Comparison of ENCODE assay signal across 9 mouse cellular contexts in the genomic region with DNA sequence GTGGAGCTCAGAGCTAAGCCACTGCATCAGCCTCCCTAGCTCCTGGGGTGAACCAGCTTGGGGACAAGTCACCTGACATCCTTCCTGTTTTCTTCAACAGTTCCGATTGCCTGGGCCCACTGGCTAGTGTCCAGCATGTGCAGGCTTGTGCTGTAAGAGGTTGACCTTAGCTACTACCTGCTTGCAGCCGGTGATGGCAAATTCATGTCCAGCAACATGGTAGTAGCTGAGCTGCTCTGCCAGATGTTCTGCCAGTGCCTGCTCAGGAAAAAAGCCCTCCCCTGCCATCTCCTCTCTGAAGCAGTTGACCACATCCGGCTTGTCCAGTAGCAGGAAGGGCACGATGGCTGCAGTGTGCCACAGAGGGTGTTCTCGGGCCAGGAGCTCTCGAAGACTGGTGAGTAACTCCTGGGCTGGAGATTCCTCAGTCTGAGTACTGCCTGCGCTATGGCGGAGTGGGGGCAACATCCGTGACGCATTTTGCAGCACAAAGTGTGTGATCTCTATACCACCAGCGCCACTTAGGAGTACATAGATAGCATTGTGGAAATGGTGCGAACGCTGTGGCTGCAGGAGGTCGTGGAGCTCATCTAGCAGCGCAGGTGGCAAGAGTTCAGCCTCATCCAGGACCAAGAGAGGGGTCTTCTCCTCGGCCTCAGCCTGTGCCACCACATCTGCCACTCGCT. TPM values are rescaled to one million over a fixed set of nuclear protein-coding genes. Genes with fewer than 3 reads are reported as not detected.
DNase-seq lines count a peak whose midpoint lies in the region; ATAC-seq lines count a peak whose summit lies in the region.
"Had no signal": no experiment of that assay in that cellular context is flagged by ENCODE, and none has a peak within 500 bp of the region (broad histone marks: within the 10 kb centered on the region; RNA-seq: fewer than 3 reads in every experiment).

No protein-coding gene starts in this region.

- H3K36me3 ChIP-seq in midbrain, embryonic 11.5 days (ENCODE audit: control insufficient read depth, insufficient read depth, low read length) = no peaks in the 10 kb centered on the region; the same call in 1 of the 2 replicates
- H3K36me3 ChIP-seq in midbrain, embryonic 16.5 days (ENCODE audit: control insufficient read depth, insufficient read depth, low read length) = 0 out of 2 replicates have a peak, but pooled peaks cover under 1% of the 10 kb centered on the region
- peaks cover 10% of the 10 kb centered on the region for H3K36me3 ChIP-seq in heart, embryonic 12.5 days
- peaks cover 4% of the 10 kb centered on the region for H3K36me3 ChIP-seq in lung, embryonic 16.5 days (ENCODE audit: control insufficient read depth, insufficient read depth, low read length)

- intact Hi-C loops in left cerebral cortex, postnatal 25 days (cut with DNase I) = loop anchor here (5.0 kb wide), 2 partner anchors 63 to 78 kb away; a partner anchor contains a TSS

- peaks cover 5% of the 10 kb centered on the region; the same call in 1 of the 2 replicates for H3K4me1 ChIP-seq in midbrain, embryonic 11.5 days (ENCODE audit: control insufficient read depth, insufficient read depth, low read length)
- H3K4me1 ChIP-seq in midbrain, embryonic 16.5 days (ENCODE audit: control insufficient read depth, insufficient read depth, low read length) = no peaks in the 10 kb centered on the region; the same call in 1 of the 2 replicates
- peaks cover 42% of the 10 kb centered on the region for H3K4me1 ChIP-seq in heart, embryonic 12.5 days (replicated peaks)
- H3K4me1 ChIP-seq in lung, embryonic 16.5 days (replicated peaks; ENCODE audit: control insufficient read depth, insufficient read depth, low read length) = peaks cover 22% of the 10 kb centered on the region

- H3K27me3 ChIP-seq in midbrain, embryonic 11.5 days (ENCODE audit: control insufficient read depth, insufficient read depth, low read length) = peaks cover 29% of the 10 kb centered on the region
- H3K27me3 ChIP-seq in midbrain, embryonic 16.5 days (ENCODE audit: control insufficient read depth, insufficient read depth, low read depth, low read length) = peaks cover 21% of the 10 kb centered on the region
- H3K27me3 ChIP-seq in heart, embryonic 12.5 days (replicated peaks) = peaks cover 17% of the 10 kb centered on the region
- H3K27me3 ChIP-seq in lung, embryonic 16.5 days (ENCODE audit: control insufficient read depth, insufficient read depth, low read depth, low read length) = peaks cover 4% of the 10 kb centered on the region; the same call in 1 of the 2 replicates

- no peaks in the 10 kb centered on the region for H3K9me3 ChIP-seq in midbrain, embryonic 11.5 days (ENCODE audit: control insufficient read depth, low read length)
- H3K9me3 ChIP-seq in midbrain, embryonic 16.5 days (replicated peaks; ENCODE audit: control insufficient read depth, low read length, poor library complexity, severe bottlenecking) = no peaks in the 10 kb centered on the region
- no peaks in the 10 kb centered on the region for H3K9me3 ChIP-seq in heart, embryonic 12.5 days (replicated peaks)
- H3K9me3 ChIP-seq in lung, embryonic 16.5 days (ENCODE audit: control insufficient read depth, low read length) = no peaks in the 10 kb centered on the region

- H3K27ac ChIP-seq in midbrain, embryonic 11.5 days (ENCODE audit: low read depth, low read length) = no peak overlapping the region
- no peak overlapping the region for H3K27ac ChIP-seq in midbrain, embryonic 16.5 days (ENCODE audit: low read length)
- no peak overlapping the region for H3K27ac ChIP-seq in heart, embryonic 12.5 days (ENCODE audit: poor library complexity, severe bottlenecking)
- H3K27ac ChIP-seq in lung, embryonic 16.5 days (ENCODE audit: low read length) = peak overlapping the region; percentile 87; the same call in 1 of the 2 replicates

- WGBS in midbrain, embryonic 11.5 days = 88% methylated on average over 17 of the region's 17 CpGs
- WGBS in midbrain, embryonic 16.5 days = 85% methylated on average over 17 of the region's 17 CpGs
- 75% methylated on average over 17 of the region's 17 CpGs for WGBS in heart, embryonic 12.5 days
- WGBS in lung, embryonic 16.5 days = 76% methylated on average over 17 of the region's 17 CpGs

- no peak for ATAC-seq in midbrain, embryonic 11.5 days (ENCODE audit: low FRiP score)
- no peak for ATAC-seq in midbrain, embryonic 16.5 days
- ATAC-seq in heart, embryonic 12.5 days (ENCODE audit: insufficient number of reproducible peaks, low FRiP score) = no peak
- no peak for ATAC-seq in lung, embryonic 16.5 days (ENCODE audit: low read depth)

- H3K4me2 ChIP-seq in midbrain, embryonic 11.5 days = no peak overlapping the region
- H3K4me2 ChIP-seq in midbrain, embryonic 16.5 days (ENCODE audit: low read length) = no peak overlapping the region
- peak overlapping the region; percentile 72 for H3K4me2 ChIP-seq in heart, embryonic 12.5 days
- peak overlapping the region; percentile 65 for H3K4me2 ChIP-seq in lung, embryonic 16.5 days (ENCODE audit: low read depth, low read length)

- H3K4me3 ChIP-seq in midbrain, embryonic 11.5 days (ENCODE audit: low read depth, low read length) = no peak overlapping the region
- H3K4me3 ChIP-seq in midbrain, embryonic 16.5 days (ENCODE audit: low read depth, low read length) = no peak overlapping the region
- peak overlapping the region; percentile 40 for H3K4me3 ChIP-seq in heart, embryonic 12.5 days
- peak overlapping the region; percentile 47 for H3K4me3 ChIP-seq in lung, embryonic 16.5 days (ENCODE audit: low read length)

- H3K9ac ChIP-seq in midbrain, embryonic 11.5 days (ENCODE audit: low read length) = no peak overlapping the region
- no peak overlapping the region for H3K9ac ChIP-seq in midbrain, embryonic 16.5 days (ENCODE audit: low read depth, low read length)
- H3K9ac ChIP-seq in heart, embryonic 12.5 days = peak overlapping the region; percentile 59; the same call in 1 of the 2 replicates
- H3K9ac ChIP-seq in lung, embryonic 16.5 days (ENCODE audit: low read length) = peak overlapping the region; percentile 10; the same call in 1 of the 2 replicates

- DNase-seq in midbrain, embryonic 11.5 days (ENCODE audit: low spot score, missing footprints) = peak; percentile 66
- DNase-seq in thymus, postnatal 25 days = peak; percentile 47
- no peak for DNase-seq in cerebellum, adult 18-20 months
- no peak for DNase-seq in embryo, embryonic 11 days
- no peak for DNase-seq in left cerebral cortex, postnatal 25 days (ENCODE audit: low spot score in 2 of 2)

RNA-seq across cellular contexts. Expression of a gene that starts 2.1 kb away (rescaled TPM):
- polyA plus RNA-seq in midbrain, embryonic 11.5 days (2014; fragmentation: Nextera tagmentation; extraction: Ambion mirVana) = 1.4 and 1.5 TPM in 2 replicates
- polyA plus RNA-seq in midbrain, embryonic 16.5 days (2015; fragmentation: Nextera tagmentation; extraction: Ambion mirVana) = 1.2 and 1.4 TPM in 2 replicates
- polyA plus RNA-seq in heart, embryonic 12.5 days (2016; fragmentation: Nextera tagmentation; extraction: Ambion mirVana) = 6.6 and 7.0 TPM in 2 replicates
- polyA plus RNA-seq in lung, embryonic 16.5 days (2015; fragmentation: Nextera tagmentation; extraction: Ambion mirVana) = 10.0 and 12.5 TPM in 2 replicates
- total RNA-seq in left cerebral cortex, postnatal 25 days (2021) = 1 to 10 TPM; 1.9 to 2.3 TPM

RNA-seq across cellular contexts. Expression of a gene that starts 14.1 kb away (rescaled TPM):
- 60.3 and 63.9 TPM in 2 replicates for polyA plus RNA-seq in midbrain, embryonic 11.5 days (2014; fragmentation: Nextera tagmentation; extraction: Ambion mirVana)
- polyA plus RNA-seq in midbrain, embryonic 16.5 days (2015; fragmentation: Nextera tagmentation; extraction: Ambion mirVana) = 13.1 and 15.0 TPM in 2 replicates
- polyA plus RNA-seq in heart, embryonic 12.5 days (2016; fragmentation: Nextera tagmentation; extraction: Ambion mirVana) = 10.8 and 12.8 TPM in 2 replicates
- 9.8 and 10.0 TPM in 2 replicates for polyA plus RNA-seq in lung, embryonic 16.5 days (2015; fragmentation: Nextera tagmentation; extraction: Ambion mirVana)
- 10 to 100 TPM; 21.7 to 30.7 TPM for total RNA-seq in left cerebral cortex, postnatal 25 days (2021)

RNA-seq across cellular contexts. Expression of a gene that starts 16.7 kb away (rescaled TPM):
- 96.4 and 102 TPM in 2 replicates for polyA plus RNA-seq in midbrain, embryonic 11.5 days (2014; fragmentation: Nextera tagmentation; extraction: Ambion mirVana)
- polyA plus RNA-seq in midbrain, embryonic 16.5 days (2015; fragmentation: Nextera tagmentation; extraction: Ambion mirVana) = 116 and 117 TPM in 2 replicates
- polyA plus RNA-seq in heart, embryonic 12.5 days (2016; fragmentation: Nextera tagmentation; extraction: Ambion mirVana) = 73.3 and 74.4 TPM in 2 replicates
- polyA plus RNA-seq in lung, embryonic 16.5 days (2015; fragmentation: Nextera tagmentation; extraction: Ambion mirVana) = 112 and 113 TPM in 2 replicates
- total RNA-seq in left cerebral cortex, postnatal 25 days (2021) = 10 to 100 TPM; 50.8 to 51.8 TPM

RNA-seq across cellular contexts. Expression of a gene that starts 19.8 kb away (rescaled TPM):
- not detected in 2 replicates for polyA plus RNA-seq in midbrain, embryonic 11.5 days (2014; fragmentation: Nextera tagmentation; extraction: Ambion mirVana)
- polyA plus RNA-seq in midbrain, embryonic 16.5 days (2015; fragmentation: Nextera tagmentation; extraction: Ambion mirVana) = not detected in 2 replicates
- polyA plus RNA-seq in heart, embryonic 12.5 days (2016; fragmentation: Nextera tagmentation; extraction: Ambion mirVana) = not detected in 2 replicates
- polyA plus RNA-seq in lung, embryonic 16.5 days (2015; fragmentation: Nextera tagmentation; extraction: Ambion mirVana) = 0.15 TPM in 1 of 2 replicates, not detected in the other
- under 1 TPM in 1 of 2 experiments, not detected in 1; 0.23 TPM for total RNA-seq in left cerebral cortex, postnatal 25 days (2021)

RNA-seq across cellular contexts. Expression of a gene that starts 23.9 kb away (rescaled TPM):
- polyA plus RNA-seq in midbrain, embryonic 11.5 days (2014; fragmentation: Nextera tagmentation; extraction: Ambion mirVana) = 0.94 TPM in 1 of 2 replicates, not detected in the other
- polyA plus RNA-seq in midbrain, embryonic 16.5 days (2015; fragmentation: Nextera tagmentation; extraction: Ambion mirVana) = 0.43 TPM in 1 of 2 replicates, not detected in the other
- polyA plus RNA-seq in heart, embryonic 12.5 days (2016; fragmentation: Nextera tagmentation; extraction: Ambion mirVana) = not detected in 2 replicates
- polyA plus RNA-seq in lung, embryonic 16.5 days (2015; fragmentation: Nextera tagmentation; extraction: Ambion mirVana) = 0.68 TPM in 1 of 2 replicates, not detected in the other
- not detected for total RNA-seq in left cerebral cortex, postnatal 25 days (2021)
- polyA plus RNA-seq: limb, embryonic 11.5 days had no signal

Comparison
In these comparisons a context has a peak if more than half of its experiments do, and no peak if none do; other contexts are left out.
1. DNase-seq: peak in midbrain, embryonic 11.5 days (single experiment) and thymus, postnatal 25 days (single experiment); none in cerebellum, adult 18-20 months (0 of 2), embryo, embryonic 11 days (single experiment) and left cerebral cortex, postnatal 25 days (0 of 2).
2. H3K4me2 ChIP-seq: peak in heart, embryonic 12.5 days (single experiment) and lung, embryonic 16.5 days (single experiment); none in midbrain, embryonic 11.5 days (single experiment) and midbrain, embryonic 16.5 days (single experiment).
3. H3K4me3 ChIP-seq: peak in heart, embryonic 12.5 days (single experiment) and lung, embryonic 16.5 days (single experiment); none in midbrain, embryonic 11.5 days (single experiment) and midbrain, embryonic 16.5 days (single experiment).
4. H3K9ac ChIP-seq: peak in heart, embryonic 12.5 days (single experiment) and lung, embryonic 16.5 days (single experiment); none in midbrain, embryonic 11.5 days (single experiment) and midbrain, embryonic 16.5 days (single experiment).